Mouse (Mus musculus): Measurements from ENCODE around the gene Rhov. TPM values are rescaled to one million over a fixed set of nuclear protein-coding genes. Genes with fewer than 3 reads are reported as not detected.

Gene Rhov
- total and polyA plus RNA-seq, 2 experiments from 2014 or later = 3.4 TPM; not detected in 1

DNA sequence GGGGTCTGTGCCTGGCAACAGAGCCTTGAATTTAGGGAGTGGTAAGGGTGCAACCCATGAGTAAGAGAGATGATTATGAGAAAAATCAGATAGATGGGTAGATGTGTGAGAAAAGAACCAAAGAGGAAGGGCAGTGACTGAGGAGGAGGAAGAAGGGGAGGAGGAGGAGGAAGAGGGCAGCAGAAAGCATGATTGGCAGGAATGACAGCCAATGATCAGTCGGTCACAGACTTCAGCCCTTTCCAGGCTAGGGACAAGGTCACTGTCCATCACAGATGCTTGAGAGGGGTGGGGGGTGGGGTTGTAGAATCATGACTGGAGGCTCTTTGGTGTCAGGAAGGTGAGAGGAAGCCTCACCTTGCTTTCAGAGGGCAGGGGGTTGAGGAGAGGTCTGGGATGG is 10.6 kb downstream of the Rhov start:
- Histone ChIP-seq H3K36me3 (replicated peaks; ENCODE audit: control insufficient read depth, insufficient read depth, low read length) (no peaks in the 10 kb centered on the region), H3K4me1 (ENCODE audit: control insufficient read depth, insufficient read depth) (no peaks in the 10 kb centered on the region), H3K9ac (replicated peaks; ENCODE audit: low read depth, low read length) (no peak overlapping the region), H3K4me3 (ENCODE audit: low read depth, low read length) (no peak overlapping the region), H3K4me2 (ENCODE audit: low read depth, low read length) (no peak overlapping the region), H3K27me3 (ENCODE audit: control insufficient read depth, insufficient read depth, low read length) (0 out of 2 replicates have a peak, but pooled peaks cover 3% of the 10 kb centered on the region), H3K9me3 (replicated peaks; ENCODE audit: control insufficient read depth, low read length) (no peaks in the 10 kb centered on the region), H3K27ac (ENCODE audit: low read depth) (no peak overlapping the region)
- 65% methylated on average over 1 of the region's 1 CpGs for WGBS
- no peak for DNase-seq (ENCODE audit: low spot score)
- ATAC-seq (ENCODE audit: insufficient read depth, low read depth) = no peak
- TF ChIP-seq EP300 (IDR thresholded peaks at IDR 0.05; ENCODE audit: low read depth) = no peak
- no peak for TF ChIP-seq CTCF (IDR thresholded peaks at IDR 0.05; ENCODE audit: low read depth)

DNA sequence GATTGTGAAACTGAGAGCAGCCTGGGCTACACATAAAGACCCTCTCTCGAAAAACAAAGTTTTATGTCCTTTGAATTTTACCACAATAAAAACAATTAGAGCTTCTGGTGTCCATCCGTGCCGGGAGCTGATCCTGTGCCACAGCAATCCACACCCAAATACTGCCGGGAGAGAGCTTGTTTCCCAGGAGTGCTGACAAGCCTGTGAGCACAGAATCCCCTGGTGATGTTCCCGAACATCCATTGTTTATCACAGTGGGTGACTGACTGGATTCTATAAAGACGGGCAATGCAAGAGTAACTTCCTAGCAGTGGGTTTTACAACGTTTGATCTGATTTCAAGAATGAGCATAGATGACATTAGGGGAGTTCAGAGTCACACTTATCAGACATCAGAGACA is 16.1 kb downstream of the Rhov start:
- ATAC-seq (ENCODE audit: insufficient read depth, low read depth) (no peak), DNase-seq (ENCODE audit: low spot score) (no peak)
- TF ChIP-seq EP300 (IDR thresholded peaks at IDR 0.05; ENCODE audit: low read depth) = no peak
- no peak for TF ChIP-seq CTCF (IDR thresholded peaks at IDR 0.05; ENCODE audit: low read depth)
- WGBS = 20% methylated on average over 7 of the region's 7 CpGs
- Histone ChIP-seq H3K9ac (replicated peaks; ENCODE audit: low read depth, low read length) (no peak overlapping the region), H3K4me2 (ENCODE audit: low read depth, low read length) (no peak overlapping the region), H3K4me1 (ENCODE audit: control insufficient read depth, insufficient read depth) (no peaks in the 10 kb centered on the region), H3K27me3 (ENCODE audit: control insufficient read depth, insufficient read depth, low read length) (peaks cover 14% of the 10 kb centered on the region; the same call in 1 of the 2 replicates), H3K27ac (ENCODE audit: low read depth) (no peak overlapping the region), H3K36me3 (replicated peaks; ENCODE audit: control insufficient read depth, insufficient read depth, low read length) (no peaks in the 10 kb centered on the region), H3K4me3 (ENCODE audit: low read depth, low read length) (no peak overlapping the region), H3K9me3 (replicated peaks; ENCODE audit: control insufficient read depth, low read length) (no peaks in the 10 kb centered on the region)

DNA sequence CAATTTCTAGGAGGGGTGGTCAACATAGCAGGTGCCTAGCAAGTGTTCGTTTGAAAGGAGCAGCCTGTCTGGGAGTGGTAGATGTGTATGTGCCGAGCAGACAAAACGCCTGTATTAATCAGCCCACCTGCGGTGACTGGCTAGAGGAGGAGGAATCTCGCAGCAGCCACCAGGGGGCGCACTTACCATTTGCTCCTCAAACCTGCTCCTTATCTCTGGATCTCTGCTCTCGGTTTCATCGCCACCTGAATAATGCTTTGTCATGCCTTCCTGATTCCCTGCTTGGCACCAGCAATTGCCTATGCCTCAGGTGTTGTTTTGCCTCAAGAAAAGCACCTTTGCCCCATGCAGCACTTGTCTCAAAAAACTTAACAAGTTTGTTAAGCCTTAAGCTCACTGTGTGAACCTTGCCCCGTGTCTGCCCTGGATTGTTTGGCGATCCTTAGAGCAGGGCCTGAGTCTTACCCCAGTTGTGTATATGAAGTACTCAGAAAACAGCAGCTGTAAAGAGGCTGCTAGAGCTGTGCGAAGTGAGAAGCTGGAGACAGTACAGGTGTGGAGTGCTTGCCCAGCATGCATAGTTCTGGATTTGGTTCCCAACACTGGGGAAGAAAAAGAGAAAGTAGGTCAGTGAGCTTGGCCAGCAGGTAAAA is 20.1 kb downstream of the Rhov start:
- TF ChIP-seq EP300 (IDR thresholded peaks at IDR 0.05; ENCODE audit: low read depth) (no peak), CTCF (IDR thresholded peaks at IDR 0.05; ENCODE audit: low read depth) (peak; percentile 86)
- 11% methylated on average over 11 of the region's 11 CpGs for WGBS
- no peak overlapping the region for H3K4me3 ChIP-seq (ENCODE audit: low read depth, low read length)

DNA sequence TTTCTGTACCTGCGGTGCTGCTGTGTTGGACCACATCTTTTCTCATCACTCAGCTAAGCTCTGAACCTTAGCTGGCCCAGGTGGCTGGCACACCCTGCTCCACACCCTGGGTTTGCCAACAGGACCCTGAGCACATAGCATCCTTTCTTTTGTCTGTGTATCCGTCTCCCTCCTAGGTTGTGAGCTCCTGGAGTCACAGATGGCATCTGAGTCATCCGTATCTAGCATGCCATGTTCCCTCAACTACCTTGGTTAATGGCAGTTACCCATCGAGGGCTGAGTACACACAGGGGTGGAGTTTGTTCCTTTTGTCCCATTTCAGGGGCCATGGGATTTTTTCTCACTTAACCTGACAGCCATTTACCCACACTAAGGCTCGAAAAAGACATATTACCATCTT is 20.7 kb downstream of the Rhov start:
- H3K27me3 ChIP-seq (ENCODE audit: control insufficient read depth, insufficient read depth, low read length) = peaks cover 12% of the 10 kb centered on the region; the same call in 1 of the 2 replicates
- no peak overlapping the region for H3K4me3 ChIP-seq (ENCODE audit: low read depth, low read length)
- DNase-seq (ENCODE audit: low spot score) (no peak), ATAC-seq (ENCODE audit: insufficient read depth, low read depth) (no peak)
- no peaks in the 10 kb centered on the region for H3K36me3 ChIP-seq (replicated peaks; ENCODE audit: control insufficient read depth, insufficient read depth, low read length)
- H3K4me2 ChIP-seq (ENCODE audit: low read depth, low read length) = no peak overlapping the region
- WGBS = 58% methylated on average over 5 of the region's 5 CpGs
- no peak for TF ChIP-seq EP300 (IDR thresholded peaks at IDR 0.05; ENCODE audit: low read depth)
- TF ChIP-seq CTCF (IDR thresholded peaks at IDR 0.05; ENCODE audit: low read depth) = no peak
- H3K9ac ChIP-seq (replicated peaks; ENCODE audit: low read depth, low read length) = no peak overlapping the region
- H3K27ac ChIP-seq (ENCODE audit: low read depth) = no peak overlapping the region
- H3K9me3 ChIP-seq (replicated peaks; ENCODE audit: control insufficient read depth, low read length) = no peaks in the 10 kb centered on the region
- H3K4me1 ChIP-seq (ENCODE audit: control insufficient read depth, insufficient read depth) = no peaks in the 10 kb centered on the region

More for the DNA sequence above, 20.1 kb downstream of the Rhov start:
- Histone ChIP-seq H3K9ac (replicated peaks; ENCODE audit: low read depth, low read length) (no peak overlapping the region), H3K27me3 (ENCODE audit: control insufficient read depth, insufficient read depth, low read length) (peaks cover 12% of the 10 kb centered on the region; the same call in 1 of the 2 replicates), H3K9me3 (replicated peaks; ENCODE audit: control insufficient read depth, low read length) (no peaks in the 10 kb centered on the region), H3K36me3 (replicated peaks; ENCODE audit: control insufficient read depth, insufficient read depth, low read length) (no peaks in the 10 kb centered on the region), H3K4me1 (ENCODE audit: control insufficient read depth, insufficient read depth) (no peaks in the 10 kb centered on the region), H3K4me2 (ENCODE audit: low read depth, low read length) (peak overlapping the region; percentile 54), H3K27ac (ENCODE audit: low read depth) (no peak overlapping the region)
- ATAC-seq (ENCODE audit: insufficient read depth, low read depth) (peak; percentile 68), DNase-seq (ENCODE audit: low spot score) (peak; percentile 55)

DNA sequence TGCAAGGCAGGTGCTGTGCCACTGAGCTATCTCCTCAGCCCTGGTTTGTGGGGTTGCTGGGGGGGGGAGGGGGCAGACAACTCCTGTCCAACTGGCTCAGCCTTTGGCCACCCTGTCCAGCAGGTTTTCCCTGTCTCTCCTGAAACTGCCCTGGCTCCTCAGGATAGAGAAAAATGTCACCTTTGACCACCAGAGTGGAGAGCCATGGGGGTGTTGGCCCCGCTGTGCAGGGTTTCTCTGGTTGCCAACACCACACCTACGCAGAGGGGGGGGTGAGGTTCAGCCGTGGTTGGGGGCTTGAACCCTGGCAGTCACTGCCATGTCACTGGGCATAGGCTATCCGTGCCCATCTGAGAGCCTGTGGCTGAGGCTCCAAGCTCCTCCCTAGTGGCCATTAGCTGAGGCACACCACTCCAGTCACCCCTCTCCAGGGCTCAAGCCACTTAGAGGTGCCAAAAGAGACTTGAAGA is 21.4 kb downstream of the Rhov start:
- 51% methylated on average over 4 of the region's 4 CpGs for WGBS
- H3K9ac ChIP-seq (replicated peaks; ENCODE audit: low read depth, low read length) = no peak overlapping the region
- H3K27ac ChIP-seq (ENCODE audit: low read depth) = no peak overlapping the region
- H3K4me1 ChIP-seq (ENCODE audit: control insufficient read depth, insufficient read depth) = no peaks in the 10 kb centered on the region
- TF ChIP-seq EP300 (IDR thresholded peaks at IDR 0.05; ENCODE audit: low read depth) = no peak
- TF ChIP-seq CTCF (IDR thresholded peaks at IDR 0.05; ENCODE audit: low read depth) = no peak
- peaks cover 12% of the 10 kb centered on the region; the same call in 1 of the 2 replicates for H3K27me3 ChIP-seq (ENCODE audit: control insufficient read depth, insufficient read depth, low read length)
- H3K4me3 ChIP-seq (ENCODE audit: low read depth, low read length) = no peak overlapping the region
- no peak overlapping the region for H3K4me2 ChIP-seq (ENCODE audit: low read depth, low read length)
- no peaks in the 10 kb centered on the region for H3K36me3 ChIP-seq (replicated peaks; ENCODE audit: control insufficient read depth, insufficient read depth, low read length)
- DNase-seq (ENCODE audit: low spot score) (no peak), ATAC-seq (ENCODE audit: insufficient read depth, low read depth) (no peak)
- H3K9me3 ChIP-seq (replicated peaks; ENCODE audit: control insufficient read depth, low read length) = no peaks in the 10 kb centered on the region

DNA sequence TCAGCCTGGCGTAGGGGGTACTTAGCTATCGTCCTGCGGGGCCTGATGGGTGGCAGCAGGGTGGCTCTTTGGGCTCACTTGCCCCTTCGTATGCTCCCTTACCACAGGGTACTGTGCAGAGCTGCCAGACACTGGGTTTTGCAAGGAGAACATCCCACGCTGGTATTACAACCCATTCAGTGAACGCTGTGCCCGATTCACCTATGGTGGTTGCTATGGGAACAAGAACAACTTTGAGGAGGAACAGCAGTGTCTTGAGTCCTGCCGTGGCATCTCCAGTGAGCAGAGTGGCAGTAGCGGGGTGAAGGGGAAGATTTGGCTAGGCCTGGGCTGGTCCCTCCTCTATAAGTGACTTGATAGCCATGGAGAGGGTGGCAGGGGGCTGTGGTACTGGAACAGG is 23.2 kb downstream of the Rhov start:
- H3K27me3 ChIP-seq (ENCODE audit: control insufficient read depth, insufficient read depth, low read length) = peaks cover 8% of the 10 kb centered on the region; the same call in 1 of the 2 replicates
- no peak for TF ChIP-seq EP300 (IDR thresholded peaks at IDR 0.05; ENCODE audit: low read depth)
- TF ChIP-seq CTCF (IDR thresholded peaks at IDR 0.05; ENCODE audit: low read depth) = no peak
- no peak for DNase-seq (ENCODE audit: low spot score)
- no peak overlapping the region for H3K27ac ChIP-seq (ENCODE audit: low read depth)
- no peak overlapping the region for H3K4me2 ChIP-seq (ENCODE audit: low read depth, low read length)
- H3K9me3 ChIP-seq (replicated peaks; ENCODE audit: control insufficient read depth, low read length) = no peaks in the 10 kb centered on the region
- H3K4me1 ChIP-seq (ENCODE audit: control insufficient read depth, insufficient read depth) = no peaks in the 10 kb centered on the region
- no peak overlapping the region for H3K4me3 ChIP-seq (ENCODE audit: low read depth, low read length)
- no peak overlapping the region for H3K9ac ChIP-seq (replicated peaks; ENCODE audit: low read depth, low read length)
- no peaks in the 10 kb centered on the region for H3K36me3 ChIP-seq (replicated peaks; ENCODE audit: control insufficient read depth, insufficient read depth, low read length)
- ATAC-seq (ENCODE audit: insufficient read depth, low read depth) = no peak
- WGBS = 83% methylated on average over 9 of the region's 9 CpGs

Data from heart, postnatal 0 days (tissue).